Mouse (Mus musculus) left cerebral cortex, adult 9 months (tissue): ENCODE data around the gene Creb5.

Experiments used
- DNase-seq, 2 experiments: peaks; one replicate each; pipeline ENCODE4 v3.0.0; 2022; ENCODE audit warnings: low spot score in 2 of 2

The Creb5 gene

DNA sequence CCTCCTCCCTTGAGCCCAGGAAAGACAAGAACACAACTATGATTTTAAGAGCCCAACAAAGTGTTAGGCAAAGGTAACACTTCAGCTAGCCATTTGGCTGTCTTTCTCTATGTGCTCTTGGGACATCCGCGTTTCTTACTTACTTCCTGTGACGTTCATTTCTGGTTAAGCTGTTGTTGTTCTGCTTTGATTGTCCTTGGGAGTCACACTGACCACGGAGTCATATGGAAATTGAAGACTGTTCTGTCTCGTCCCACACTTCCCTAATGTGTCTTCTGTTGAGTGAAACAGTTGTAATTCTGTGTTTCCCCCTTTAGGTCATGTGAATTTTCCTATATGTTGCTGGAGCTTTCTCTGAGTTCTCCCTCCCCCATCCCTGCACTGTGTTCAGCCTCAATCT lies 305.2 kb downstream of the Creb5 start:
- DNase-seq: no peak

DNA sequence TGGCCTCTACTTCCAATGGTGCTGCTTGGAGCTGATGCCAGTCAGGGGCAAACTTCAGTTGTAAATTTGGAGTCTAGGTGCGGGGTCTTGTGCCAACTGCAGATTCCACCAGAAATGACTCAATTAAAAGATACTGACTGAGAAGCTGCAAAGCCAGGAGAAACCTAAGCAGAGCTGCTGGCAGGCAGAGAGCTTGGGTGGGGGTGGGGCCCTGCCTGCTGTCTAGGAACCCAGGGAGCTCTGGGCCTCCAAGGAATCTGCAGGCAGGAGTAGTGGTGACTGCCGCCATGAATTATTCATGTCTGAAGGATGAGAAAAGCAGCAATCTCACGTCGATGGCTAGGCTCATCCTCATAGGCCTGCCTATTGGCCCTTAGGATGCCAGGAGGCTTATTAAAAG lies 306.5 kb downstream of the Creb5 start:
- DNase-seq: no peak

DNA sequence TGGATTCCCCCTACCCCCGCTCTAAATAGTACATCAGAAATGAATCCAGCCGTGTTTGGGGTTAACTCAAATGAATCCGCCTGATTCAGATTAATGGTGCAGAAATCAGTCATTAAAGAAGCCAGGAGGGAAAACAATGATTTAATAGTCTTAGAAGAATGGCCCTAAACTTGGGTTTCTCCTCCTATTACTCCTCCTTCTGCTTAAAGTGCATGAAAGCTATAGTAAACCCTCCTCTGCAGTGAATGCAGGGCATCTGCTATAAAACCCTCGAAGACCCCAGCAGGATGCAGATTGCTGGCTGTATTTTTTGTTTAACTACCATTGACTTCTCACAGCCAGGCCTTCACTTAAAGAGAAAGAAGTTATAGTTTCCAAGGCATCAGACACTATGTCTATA lies 307.2 kb downstream of the Creb5 start:
- DNase-seq: no peak

DNA sequence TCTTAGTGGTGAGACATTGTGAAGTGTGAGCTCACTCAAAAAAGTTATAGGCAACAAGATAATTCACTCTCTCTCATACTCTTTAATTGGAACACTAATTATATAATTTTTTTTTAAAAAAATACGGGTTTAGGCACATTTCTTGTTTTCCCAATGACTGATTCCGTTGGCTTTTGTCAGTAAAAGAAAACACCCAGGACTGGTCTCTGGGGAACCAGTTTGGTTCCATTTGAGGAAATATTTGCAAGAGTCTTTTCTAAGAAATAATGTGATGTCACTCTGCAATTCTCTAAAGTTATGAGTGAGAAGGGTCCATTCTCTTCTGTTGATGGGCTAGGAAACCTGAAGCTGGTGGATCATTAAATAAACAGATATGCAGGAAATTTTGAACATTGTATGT lies 309.3 kb downstream of the Creb5 start:
- no peak for DNase-seq

DNA sequence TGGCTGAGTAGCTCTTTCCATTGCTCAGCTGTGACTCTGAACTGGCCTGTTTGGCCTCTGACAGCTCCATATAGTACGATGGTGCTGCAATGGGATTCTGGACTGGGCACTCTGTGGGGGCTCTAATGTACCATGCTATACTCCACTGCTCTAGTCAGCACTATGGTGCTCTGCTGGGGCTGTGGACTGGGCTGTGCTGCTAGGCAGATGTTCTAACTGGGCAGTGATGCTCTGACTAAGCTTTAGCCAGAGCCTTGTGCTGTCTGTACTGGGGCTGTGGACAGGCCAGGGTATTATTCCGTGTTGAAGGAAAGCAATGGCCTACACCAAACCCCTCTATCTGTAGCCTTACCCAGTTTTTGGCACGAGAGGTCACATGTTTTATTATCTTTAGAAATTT lies 316.0 kb downstream of the Creb5 start:
- DNase-seq: no peak

DNA sequence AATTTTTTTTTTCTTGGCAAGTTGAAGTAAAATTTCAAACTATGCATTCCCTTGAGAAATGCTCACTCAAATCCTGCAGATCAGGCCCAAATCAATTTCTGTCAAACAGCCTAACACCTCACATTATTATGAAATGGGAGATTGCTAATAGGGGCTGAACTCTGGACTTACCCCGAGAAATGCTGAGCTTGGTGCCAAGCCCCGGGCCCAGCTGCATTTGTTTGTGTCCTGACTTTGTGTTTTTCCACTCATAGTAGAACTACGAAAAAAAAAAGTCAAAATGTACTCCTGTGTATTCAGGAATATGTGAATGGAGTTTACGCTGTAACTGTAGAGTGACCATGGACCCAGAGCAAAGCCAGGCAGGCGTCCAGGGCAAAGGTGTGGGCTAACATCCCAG lies 316.6 kb downstream of the Creb5 start:
- no peak for DNase-seq

DNA sequence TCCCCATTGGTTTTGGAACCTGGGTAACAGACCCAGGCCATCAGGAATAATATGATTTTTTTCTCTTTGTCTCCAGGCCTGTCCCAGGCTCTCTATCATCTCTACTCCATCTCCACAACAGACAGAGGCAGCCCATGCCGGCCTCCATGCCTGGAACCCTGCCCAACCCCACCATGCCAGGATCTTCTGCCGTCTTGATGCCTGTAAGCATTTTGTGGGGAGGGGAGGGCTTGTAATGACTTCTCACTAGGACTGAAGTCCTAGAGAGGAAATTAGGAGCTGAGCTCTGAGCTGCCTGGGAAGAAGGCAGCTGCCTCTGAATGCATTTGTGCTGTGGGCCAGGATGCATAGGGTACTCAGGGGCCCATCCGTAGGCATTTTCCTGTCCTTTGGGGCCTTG lies 317.3 kb downstream of the Creb5 start:
- no peak for DNase-seq

DNA sequence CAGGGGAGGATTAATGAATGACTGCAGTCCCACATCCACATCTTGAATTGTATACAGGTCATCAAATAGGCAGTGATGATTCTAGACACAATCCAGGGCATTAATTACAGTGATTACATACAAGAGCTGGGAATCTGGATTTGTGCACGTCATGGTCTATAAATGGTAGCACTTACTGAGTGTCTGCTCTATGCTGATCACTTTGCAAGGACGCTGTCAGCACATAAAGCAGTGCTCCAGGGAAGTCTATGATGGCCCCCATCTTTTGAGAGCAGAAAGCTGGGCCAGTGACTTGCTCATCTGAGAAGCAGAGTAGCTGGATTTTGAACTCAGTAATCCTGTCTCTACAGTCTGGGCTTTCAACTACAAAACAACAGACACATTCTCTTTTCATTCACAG lies 318.1 kb downstream of the Creb5 start:
- DNase-seq: no peak

DNA sequence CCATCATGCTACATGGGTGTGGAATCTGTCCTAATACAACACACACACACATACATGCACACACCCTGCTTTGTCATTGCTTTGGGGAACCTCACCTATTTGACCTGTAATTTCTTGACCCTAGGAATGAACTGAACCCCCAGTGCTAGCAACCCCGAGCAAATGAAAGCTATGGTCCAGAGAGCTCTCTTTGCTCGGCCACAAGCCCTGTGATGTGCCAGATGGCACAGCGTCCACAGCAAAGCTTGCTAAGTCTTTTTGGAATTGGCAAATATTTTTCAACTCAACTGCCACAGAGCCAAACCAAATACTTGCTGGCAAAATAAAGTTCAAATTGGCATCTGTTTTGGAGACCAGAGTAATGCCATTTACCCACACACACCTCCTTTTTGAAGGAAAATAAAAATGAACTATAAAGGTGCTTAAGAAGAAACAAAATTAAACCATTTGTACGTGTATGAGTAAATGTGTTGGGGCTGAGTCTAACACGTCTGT lies 324.4 kb downstream of the Creb5 start:
- DNase-seq: no peak

DNA sequence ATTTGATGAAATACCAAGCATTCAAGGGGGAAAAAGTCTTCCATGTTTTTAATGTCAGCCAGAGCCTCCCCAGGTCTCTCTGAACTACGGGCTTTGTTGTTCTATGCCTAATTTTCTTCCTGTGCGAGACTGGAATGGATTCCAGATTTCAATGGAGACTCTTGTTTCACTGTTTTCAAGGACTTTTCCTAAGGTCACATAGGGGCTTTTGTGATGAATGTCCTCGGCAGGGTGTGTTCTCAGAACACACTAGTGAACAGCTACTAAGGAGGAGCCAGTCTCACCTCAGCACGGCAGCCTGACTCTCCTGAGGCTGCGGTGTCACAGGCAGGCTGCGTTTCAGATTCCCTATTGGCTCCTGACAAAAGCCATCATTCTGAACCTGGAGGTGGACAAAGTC lies 325.6 kb downstream of the Creb5 start:
- no peak for DNase-seq

DNA sequence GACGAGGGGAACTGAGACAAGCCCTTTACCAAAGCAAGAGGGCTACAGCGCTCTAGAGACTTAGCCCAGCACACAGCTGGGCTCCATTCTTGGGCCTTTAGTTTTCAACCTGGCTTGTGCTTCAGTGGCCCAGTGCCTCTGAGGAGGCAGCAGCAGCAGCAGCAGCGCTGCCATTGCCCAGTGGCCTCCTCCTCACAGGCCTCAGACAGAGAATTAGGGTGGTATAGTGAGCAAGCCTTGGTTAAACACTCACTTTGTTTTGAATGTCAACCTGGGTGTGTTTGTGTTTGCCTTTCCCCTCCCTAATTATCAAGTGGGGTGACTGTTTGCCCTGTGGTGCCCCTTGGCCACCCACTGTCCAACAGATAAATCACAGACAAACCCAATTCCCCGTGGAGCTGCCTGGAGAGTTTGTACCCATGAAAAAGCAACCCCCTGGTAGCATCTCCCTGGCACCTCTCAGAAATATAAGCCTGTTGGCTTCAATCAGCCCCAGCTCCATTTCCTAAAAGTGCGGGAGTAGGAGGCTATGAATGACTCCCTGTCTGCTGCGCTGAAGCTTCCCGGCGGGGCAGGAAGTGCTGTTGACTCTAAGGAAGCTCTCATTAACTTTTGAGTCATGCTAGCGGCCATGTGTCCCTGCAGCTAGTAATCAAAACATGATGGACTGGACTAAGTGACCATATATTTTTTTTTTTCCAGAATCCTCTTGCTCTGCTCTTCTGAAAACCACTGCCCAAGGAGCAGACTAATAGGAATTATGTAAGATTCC lies 328.6 kb downstream of the Creb5 start:
- no peak for DNase-seq

DNA sequence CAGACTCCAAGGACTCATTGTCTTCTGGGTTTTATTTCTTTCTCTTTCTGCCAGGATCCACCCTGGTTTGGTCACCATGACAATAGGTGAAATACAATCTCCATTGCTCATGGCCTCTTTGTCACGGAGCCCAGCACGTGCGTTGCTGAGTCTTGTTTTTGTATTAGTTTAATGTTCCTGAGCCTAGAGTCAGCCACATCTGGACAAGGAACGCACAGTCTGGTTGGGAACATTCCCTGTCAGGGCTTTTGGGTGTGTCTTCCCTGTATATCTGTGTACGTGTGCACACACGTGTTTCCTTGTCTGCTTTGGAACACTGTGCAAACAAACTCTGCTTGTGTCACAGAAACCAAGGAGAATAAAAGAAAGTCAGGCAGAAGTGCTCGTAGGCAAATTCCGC lies 331.1 kb downstream of the Creb5 start:
- DNase-seq: no peak

DNA sequence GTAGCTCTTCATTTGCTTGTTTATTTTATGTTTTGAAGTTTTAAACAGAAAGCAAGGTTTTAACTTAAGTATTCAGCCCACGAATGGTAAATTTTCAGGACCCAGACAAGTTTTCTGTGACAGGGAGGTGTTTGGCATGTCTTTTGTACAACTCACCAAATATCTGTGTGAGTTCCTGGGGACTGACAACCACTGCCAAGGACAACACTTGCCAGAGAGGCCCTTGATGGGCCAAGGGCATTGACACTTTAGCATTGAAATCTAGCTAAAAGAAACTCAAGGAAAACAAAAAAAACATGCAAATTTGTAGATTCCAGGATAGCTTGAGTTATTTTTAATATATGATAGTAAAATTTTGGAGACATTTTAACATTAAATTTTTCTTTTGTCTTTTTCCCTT lies 332.6 kb downstream of the Creb5 start:
- DNase-seq: no peak

DNA sequence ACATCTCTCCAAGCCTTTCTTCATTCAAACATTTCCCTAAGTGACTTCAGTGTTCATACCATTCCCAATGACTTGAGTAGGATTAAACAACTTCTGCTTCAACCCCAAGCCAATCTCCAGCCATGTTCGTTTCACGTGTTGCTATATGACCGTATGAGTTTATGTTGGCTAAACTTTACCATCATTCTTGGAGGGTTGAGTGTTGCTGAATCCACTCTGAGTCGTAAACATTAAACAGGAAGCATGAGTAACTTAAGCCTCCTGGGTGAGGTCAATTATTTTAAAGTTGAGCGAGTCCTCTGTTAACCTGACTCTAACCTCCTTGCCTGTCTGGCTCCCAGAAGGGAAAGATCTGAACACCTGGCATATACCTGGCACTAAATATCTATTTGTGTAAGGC lies 334.2 kb downstream of the Creb5 start:
- DNase-seq: no peak

DNA sequence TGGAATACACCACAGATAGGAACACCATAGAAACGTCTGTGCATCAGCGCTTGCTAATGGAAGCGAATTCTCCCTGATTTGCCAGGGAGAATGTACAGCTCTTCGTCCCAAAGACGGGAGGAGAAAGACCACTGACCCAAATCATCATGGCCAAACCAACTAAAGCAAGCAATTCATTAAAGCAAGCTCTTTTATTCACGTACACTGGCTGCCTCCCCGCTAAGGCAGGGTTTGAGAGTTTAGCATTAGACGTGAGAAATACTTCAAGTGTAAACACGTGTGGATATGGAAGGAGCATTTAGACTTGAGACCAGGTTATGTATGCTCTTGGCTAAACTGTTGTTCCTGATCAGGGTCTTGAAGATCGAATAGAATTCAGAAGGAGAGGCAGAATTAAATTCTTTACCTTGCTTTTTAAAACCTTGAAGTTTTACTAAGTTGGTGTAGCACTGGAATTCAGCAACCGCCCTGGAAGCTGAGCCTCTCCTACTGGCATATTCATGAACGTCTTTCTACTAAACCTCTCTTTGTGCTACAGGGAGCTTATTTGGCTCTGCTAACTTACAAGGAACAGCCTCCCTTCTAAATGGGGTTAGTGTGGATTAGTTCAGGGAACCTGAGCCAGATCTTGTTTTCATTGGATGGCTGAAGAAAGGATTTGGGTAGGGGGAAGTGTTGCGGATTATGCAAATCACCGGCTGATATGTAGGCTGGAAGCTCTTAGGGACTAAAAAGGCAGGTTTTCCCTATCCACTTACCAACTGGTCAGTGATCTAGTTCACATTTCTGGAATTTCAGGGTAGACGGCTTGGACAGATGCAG lies 337.6 kb downstream of the Creb5 start:
- DNase-seq: peak in 1 of 2 experiments; percentile 9

DNA sequence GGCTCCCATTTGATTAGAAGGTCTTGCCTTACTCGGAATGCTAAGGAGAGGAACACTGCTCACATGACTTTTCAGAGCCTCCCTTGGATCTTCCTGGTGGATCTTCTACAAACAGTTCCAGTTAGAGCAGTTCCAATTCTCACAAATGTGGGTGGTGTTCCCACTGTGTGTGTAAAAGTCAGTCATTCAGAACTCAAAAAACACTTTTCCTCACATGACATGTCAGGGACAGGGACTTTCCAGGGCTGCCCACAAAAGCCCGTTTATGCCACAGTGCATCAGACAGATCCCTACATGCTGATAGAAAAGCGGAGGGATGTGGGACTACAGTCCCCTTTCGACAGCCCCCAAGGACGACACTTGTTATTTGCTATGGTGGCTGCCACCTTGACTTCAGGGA lies 339.0 kb downstream of the Creb5 start:
- DNase-seq: no peak

DNA sequence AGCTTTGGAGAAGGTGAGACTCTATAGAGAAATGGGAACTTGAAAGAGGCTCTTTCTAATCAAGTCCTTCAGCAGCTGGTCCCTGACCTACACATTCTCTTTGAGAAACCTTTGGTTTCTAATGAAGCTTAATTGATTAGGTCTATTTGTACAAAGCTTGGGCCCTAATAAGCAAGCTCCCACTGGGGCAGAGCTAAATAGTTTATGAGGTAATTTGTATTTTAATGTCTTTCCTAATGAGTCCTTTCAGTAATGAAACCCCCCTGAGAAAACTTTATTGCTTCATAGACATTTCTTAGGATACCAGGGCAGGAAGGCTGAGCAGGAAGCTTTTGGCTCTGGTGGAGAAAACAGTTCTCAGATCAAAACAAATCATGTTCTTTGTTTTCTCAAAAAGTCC lies 341.6 kb downstream of the Creb5 start:
- no peak for DNase-seq

DNA sequence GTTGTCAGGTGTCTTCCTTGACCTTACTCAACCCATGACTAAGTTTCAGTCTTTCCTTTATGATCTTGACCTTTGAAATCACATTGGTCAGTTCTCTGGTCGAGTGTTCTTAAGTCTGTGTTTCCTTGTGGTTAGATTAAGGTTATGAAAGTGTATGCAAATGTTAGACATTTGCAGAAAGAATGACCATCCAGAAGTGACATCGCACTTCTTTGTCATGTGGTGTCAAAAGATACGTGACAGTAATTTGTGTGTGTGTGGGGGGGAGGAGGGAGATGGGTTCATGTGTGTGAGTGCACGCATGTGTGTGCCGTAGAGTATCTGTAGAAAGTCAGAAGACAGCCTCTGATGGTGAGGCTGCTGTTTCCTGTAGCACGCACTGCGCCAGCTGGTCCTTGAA lies 348.4 kb downstream of the Creb5 start:
- no peak for DNase-seq

DNA sequence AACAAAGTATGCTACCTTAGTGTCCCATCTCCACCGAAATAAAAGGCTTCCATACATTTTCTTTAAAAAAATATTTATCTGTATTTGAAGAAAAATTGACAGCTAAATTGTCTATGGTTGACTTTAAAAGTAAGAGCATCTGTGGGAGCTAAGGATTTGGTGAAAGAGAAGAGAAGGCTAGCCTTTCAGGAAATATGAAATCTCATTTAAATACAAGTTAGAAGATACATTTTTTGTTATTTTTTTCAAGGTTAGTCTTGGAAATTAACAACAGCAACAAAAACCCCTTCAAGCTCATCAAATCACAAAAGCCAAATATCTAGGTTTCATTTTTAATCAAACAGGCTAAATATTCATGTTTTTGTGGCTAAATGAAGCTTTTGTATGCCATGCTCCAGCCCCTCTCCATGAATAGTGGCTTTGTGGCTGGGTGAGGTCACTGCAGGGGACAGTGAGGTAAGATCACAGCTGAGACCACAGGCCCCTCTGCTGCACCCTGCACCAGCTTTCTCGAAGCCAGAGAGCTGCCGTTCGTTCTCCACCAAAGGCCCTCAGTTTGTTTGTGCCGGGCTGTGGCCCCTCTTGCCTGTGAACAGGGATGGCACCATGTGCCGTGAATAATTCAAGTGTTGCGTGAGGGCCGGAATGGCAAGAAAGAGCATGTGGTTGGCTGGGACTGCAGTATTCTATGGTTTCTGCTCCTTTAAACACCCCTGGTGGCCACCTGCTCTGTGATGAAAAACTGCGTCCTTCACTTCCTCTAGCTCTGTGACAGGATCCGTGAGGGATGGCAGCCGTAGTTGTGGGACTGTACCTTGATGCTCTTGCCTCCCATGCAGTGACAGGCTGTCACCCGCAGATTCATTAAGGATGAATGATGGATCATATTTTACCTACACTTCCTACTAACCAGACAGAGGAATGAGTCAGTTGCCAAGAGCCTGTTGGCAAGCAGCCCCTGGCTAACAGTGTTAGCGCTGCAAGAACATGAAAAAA lies 350.6 kb downstream of the Creb5 start:
- DNase-seq: peak; percentile 16 to 55

DNA sequence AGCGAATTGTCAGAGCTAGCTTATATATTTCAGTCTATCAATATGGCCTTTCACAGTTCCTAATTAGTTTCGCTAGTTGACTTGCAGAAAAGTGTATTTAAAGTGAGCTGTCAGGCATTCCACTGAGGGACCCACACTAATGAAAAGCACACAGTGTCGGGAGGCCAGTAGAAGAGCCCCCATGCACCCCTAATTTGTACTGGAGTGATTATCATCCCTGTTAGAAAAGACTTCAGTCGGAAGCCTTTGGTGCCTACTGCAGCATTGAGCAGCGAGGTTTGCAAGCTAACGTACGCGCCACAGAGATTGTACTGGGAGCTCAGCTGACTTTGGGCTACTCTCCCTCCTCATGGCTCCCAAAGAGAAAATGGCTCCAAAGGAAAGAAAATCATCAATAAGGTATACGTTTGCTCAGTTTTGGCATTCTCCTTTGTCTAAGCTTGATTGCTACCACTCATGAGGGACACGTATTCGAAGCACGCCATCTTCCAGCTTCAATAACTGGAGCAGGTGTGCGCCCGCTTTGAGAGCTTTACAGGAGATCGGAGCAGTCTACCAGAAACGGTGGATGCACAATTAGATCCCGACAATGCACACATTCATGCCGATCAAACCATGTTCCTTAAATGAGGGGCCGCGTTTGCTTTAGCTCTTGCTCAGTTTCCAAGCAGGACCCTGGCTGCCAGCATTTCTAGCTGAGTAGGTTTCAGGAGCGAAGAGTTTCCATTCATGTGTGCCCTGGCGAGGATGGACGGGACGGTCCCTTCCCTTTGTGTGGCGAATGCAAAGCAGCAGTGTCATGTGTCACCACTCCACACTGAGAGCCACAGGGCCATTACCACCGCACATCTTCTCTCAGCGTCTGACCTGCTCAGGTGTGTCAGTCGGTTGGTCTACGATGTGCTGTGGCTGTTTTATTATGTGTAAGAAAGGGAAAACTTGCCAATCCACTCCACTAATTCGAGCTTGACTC lies 354.8 kb downstream of the Creb5 start:
- no peak for DNase-seq
